Mouse (Mus musculus) erythroblast, embryonic 14.5 days (primary cell): ENCODE data around the gene Ccdc142.

ENCODE experiments used
- GATA1 ChIP-seq: IDR thresholded peaks from 2 replicates; pipeline ENCODE4 v1.6.1; 2012; ENCODE audit warnings: low read length, inconsistent platforms, mixed read lengths
- TAL1 ChIP-seq: IDR thresholded peaks from 3 replicates; pipeline ENCODE4 v1.6.1; 2012; ENCODE audit warnings: low read length, inconsistent platforms, mixed read lengths

- TF ChIP-seq GATA1 (no peak), TAL1 (no peak)
Measured at GRCm38 (mm10) chr6:83115682-83116372, 14.4 kb downstream of the Ccdc142 start.
